Mouse (Mus musculus) leukemia stem cell, adult 10-12 weeks (primary cell): ENCODE results near the gene Rad54l2. TPM values are rescaled to one million over a fixed set of nuclear protein-coding genes. Genes with fewer than 3 reads are reported as not detected.

ENCODE experiments used
- polyA plus RNA-seq: library from polyadenylated mRNA; stranded (reverse); fragments of >175 nt; gene quantifications from 2 replicates; pipeline ENCODE4 v1.2.3, GENCODE M21; 2012; ENCODE audit warnings: low replicate concordance

Gene Rad54l2
- 3.3 and 7.6 TPM in 2 replicates for polyA plus RNA-seq

GRCm38 (mm10) chr9:106788812-106789321 is at the start of gene Rad54l2:
Gene Rad54l2, minus strand, starts transcription at chr9:106789194.

GRCm38 (mm10) chr9:106821618-106822380 is 32.8 kb upstream of the Rad54l2 start, which contains the start of gene Dcaf1:
Gene Dcaf1, plus strand, starts transcription at chr9:106821874.

GRCm38 (mm10) chr9:106685249-106686101 is 103.5 kb downstream of the Rad54l2 start, which contains the start of gene Tex264:
Gene Tex264, minus strand, starts transcription at chr9:106685927.

GRCm38 (mm10) chr9:106655884-106656720 is 132.9 kb downstream of the Rad54l2 start, which contains the start of gene Grm2:
Gene Grm2, minus strand, starts transcription at chr9:106656082.

Other genes starting within 250 kb of the Rad54l2 start
- gene Iqcf3, start 227.6 kb downstream of the Rad54l2 start, polyA plus RNA-seq: not detected in 2 replicates
- gene Iqcf4, start 218.2 kb downstream of the Rad54l2 start, polyA plus RNA-seq: not detected in 2 replicates
- gene Iqcf6, start 162.6 kb downstream of the Rad54l2 start, polyA plus RNA-seq: not detected in 2 replicates
- not detected in 2 replicates for gene Grm2, start 133.1 kb downstream of the Rad54l2 start, polyA plus RNA-seq
- gene Tex264, start 103.3 kb downstream of the Rad54l2 start, polyA plus RNA-seq: 54.6 and 67.6 TPM in 2 replicates
- gene Dcaf1, start 32.7 kb upstream of the Rad54l2 start, polyA plus RNA-seq: 1.4 and 8.7 TPM in 2 replicates
- gene Rbm15b, start 98.2 kb upstream of the Rad54l2 start, polyA plus RNA-seq: 23.4 and 43.8 TPM in 2 replicates
- 70.8 and 84.6 TPM in 2 replicates for gene Manf, start 102.8 kb upstream of the Rad54l2 start, polyA plus RNA-seq